Mouse (Mus musculus): ENCODE results near the gene Rcc1l.

Gene Rcc1l

GRCm38 (mm10) chr5:134176169-134176881 is at the start of gene Rcc1l:
Gene Rcc1l, minus strand, starts transcription at chr5:134176774.
- in situ Hi-C loops (cut with MboI), result no loop called here

- in situ Hi-C loops (cut with MboI), result loop anchor here (5.0 kb wide), 1 partner anchor 38 kb away; no protein-coding TSS in a partner anchor
Observed at GRCm38 (mm10) chr5:134225110-134225901, 48.7 kb upstream of the Rcc1l start.

GRCm38 (mm10) chr5:134221708-134222150 is 45.2 kb upstream of the Rcc1l start:
- in situ Hi-C loops (cut with MboI), result no loop called here

GRCm38 (mm10) chr5:134221278-134221677 is 44.7 kb upstream of the Rcc1l start:
- in situ Hi-C loops (cut with MboI), result no loop called here

GRCm38 (mm10) chr5:134217900-134218299 is 41.3 kb upstream of the Rcc1l start:
- in situ Hi-C loops (cut with MboI), result no loop called here

- in situ Hi-C loops (cut with MboI), result no loop called here
Observed at GRCm38 (mm10) chr5:134214021-134214806, 37.6 kb upstream of the Rcc1l start.

GRCm38 (mm10) chr5:134209931-134210554 is 33.5 kb upstream of the Rcc1l start:
- in situ Hi-C loops (cut with MboI), result no loop called here

GRCm38 (mm10) chr5:134206721-134207120 is 30.1 kb upstream of the Rcc1l start:
- in situ Hi-C loops (cut with MboI), result no loop called here

- in situ Hi-C loops (cut with MboI), result no loop called here
Observed at GRCm38 (mm10) chr5:134193664-134194063, 17.1 kb upstream of the Rcc1l start.

GRCm38 (mm10) chr5:134188571-134188970 is 12.0 kb upstream of the Rcc1l start:
- in situ Hi-C loops (cut with MboI), result loop anchor here (5.0 to 10.0 kb wide), 3 partner anchors 39 to 496 kb away; partner anchors contain the start of genes Limk1 and Ncf1

GRCm38 (mm10) chr5:134186961-134187731 is 10.6 kb upstream of the Rcc1l start:
- in situ Hi-C loops (cut with MboI), result loop anchor here (5.0 to 10.0 kb wide), 3 partner anchors 40 to 498 kb away; partner anchors contain the start of genes Limk1 and Ncf1

- in situ Hi-C loops (cut with MboI), result loop anchor here (5.0 to 10.0 kb wide), 3 partner anchors 41 to 499 kb away; partner anchors contain the start of genes Limk1 and Ncf1
Observed at GRCm38 (mm10) chr5:134186059-134186458, 9.5 kb upstream of the Rcc1l start.

- in situ Hi-C loops (cut with MboI), result loop anchor here (5.0 to 10.0 kb wide), 3 partner anchors 158 to 501 kb away; partner anchors contain the start of gene Limk1
Observed at GRCm38 (mm10) chr5:134183880-134184808, 7.6 kb upstream of the Rcc1l start, which contains the start of gene Gtf2ird2. Gene Gtf2ird2, plus strand, starts transcription at chr5:134184019.

GRCm38 (mm10) chr5:134183162-134183561 is 6.6 kb upstream of the Rcc1l start:
- in situ Hi-C loops (cut with MboI), result loop anchor here (5.0 to 10.0 kb wide), 3 partner anchors 159 to 502 kb away; partner anchors contain the start of gene Limk1

- in situ Hi-C loops (cut with MboI), result loop anchor here (5.0 to 10.0 kb wide), 3 partner anchors 160 to 502 kb away; partner anchors contain the start of gene Limk1
Observed at GRCm38 (mm10) chr5:134182735-134183134, 6.2 kb upstream of the Rcc1l start.

- in situ Hi-C loops (cut with MboI), result loop anchor here (5.0 to 10.0 kb wide), 3 partner anchors 160 to 503 kb away; partner anchors contain the start of gene Limk1
Observed at GRCm38 (mm10) chr5:134182172-134182571, 5.6 kb upstream of the Rcc1l start.

GRCm38 (mm10) chr5:134179871-134180270 is 3.3 kb upstream of the Rcc1l start:
- in situ Hi-C loops (cut with MboI), result loop anchor here (5.0 to 10.0 kb wide), 3 partner anchors 162 to 505 kb away; partner anchors contain the start of gene Limk1

- in situ Hi-C loops (cut with MboI), result no loop called here
Observed at GRCm38 (mm10) chr5:134178536-134178935, 2.0 kb upstream of the Rcc1l start.

- in situ Hi-C loops (cut with MboI), result no loop called here
Observed at GRCm38 (mm10) chr5:134175696-134176095, 878 bp downstream of the Rcc1l start.
